Mouse (Mus musculus) bone marrow macrophage, adult 2 months (primary cell): ENCODE data around the gene Mill2.

Experiments
- CTCF ChIP-seq: IDR thresholded peaks from 2 replicates; pipeline ENCODE4 v1.5.1; 2012; ENCODE audit warnings: low read depth, mild to moderate bottlenecking, low read length, moderate library complexity
- POLR2A ChIP-seq: IDR thresholded peaks from 2 replicates; pipeline ENCODE4 v1.6.1; 2012; ENCODE audit warnings: mild to moderate bottlenecking, low read depth, low read length, borderline replicate concordance

GRCm38 (mm10) chr7:18902486-18902885 is 62.7 kb downstream of the Mill2 start:
- TF ChIP-seq POLR2A (no peak), CTCF (no peak)
